ENCODE assay signal across 11 mouse cellular contexts in the genomic region with DNA sequence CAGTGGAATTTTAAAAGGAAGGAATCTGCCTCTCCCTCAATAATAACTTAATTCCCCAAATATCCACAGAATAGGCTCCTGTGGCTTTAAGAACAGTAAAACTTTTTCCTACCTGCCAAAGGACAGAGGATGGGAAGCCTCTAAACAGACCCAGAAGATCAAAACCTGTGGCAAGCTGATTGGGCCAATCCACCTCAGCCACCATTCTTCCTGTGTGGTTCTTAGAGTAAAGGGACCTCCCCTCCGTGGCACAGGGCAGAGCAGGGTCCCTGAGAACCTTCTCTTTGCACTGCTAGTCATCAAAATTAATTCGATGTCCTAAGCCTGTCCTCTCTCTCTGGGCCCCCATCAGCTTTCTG. TPM values are rescaled to one million over a fixed set of nuclear protein-coding genes. Genes with fewer than 3 reads are reported as not detected.
A peak's percentile ranks its signal among the peaks of the same experiment; 100 is the strongest.
DNase-seq lines count a peak whose midpoint lies in the region; ATAC-seq and TF ChIP-seq lines count a peak whose summit lies in the region.
"Had no signal": no experiment of that assay in that cellular context is flagged by ENCODE, and none has a peak within 500 bp of the region (broad histone marks: within the 10 kb centered on the region; RNA-seq: fewer than 3 reads in every experiment).

No protein-coding gene starts in this region.

- H3K79me2 ChIP-seq in MEL (ENCODE audit: control insufficient read depth, insufficient read depth, low read length, poor library complexity): peaks cover 33% of the 10 kb centered on the region

- no peak overlapping the region for H3K27ac ChIP-seq in intestine, embryonic 15.5 days
- H3K27ac ChIP-seq in intestine, embryonic 16.5 days (ENCODE audit: low read length): no peak overlapping the region
- H3K27ac ChIP-seq in MEL (ENCODE audit: control insufficient read depth, low read depth, low read length): no peak overlapping the region
- no peak overlapping the region for H3K27ac ChIP-seq in embryonic facial prominence, embryonic 14.5 days (replicated peaks; ENCODE audit: low read depth, low read length)
- no peak overlapping the region for H3K27ac ChIP-seq in midbrain, embryonic 15.5 days

- no peaks in the 10 kb centered on the region for H3K9me3 ChIP-seq in intestine, embryonic 15.5 days
- no peaks in the 10 kb centered on the region for H3K9me3 ChIP-seq in intestine, embryonic 16.5 days (ENCODE audit: control insufficient read depth, low read length)
- no peaks in the 10 kb centered on the region for H3K9me3 ChIP-seq in MEL (replicated peaks; ENCODE audit: insufficient read depth, low read length)
- no peaks in the 10 kb centered on the region for H3K9me3 ChIP-seq in embryonic facial prominence, embryonic 14.5 days (ENCODE audit: control insufficient read depth, low read length)
- H3K9me3 ChIP-seq in midbrain, embryonic 15.5 days: no peaks in the 10 kb centered on the region

- no peak for ATAC-seq in intestine, embryonic 15.5 days
- ATAC-seq in intestine, embryonic 16.5 days: no peak
- no peak for ATAC-seq in embryonic facial prominence, embryonic 14.5 days (ENCODE audit: low read depth)
- no peak for ATAC-seq in midbrain, embryonic 15.5 days (replicated peaks)

- 0 out of 2 replicates have a peak overlapping the region, but pooled peaks have one; percentile 1 for H3K4me2 ChIP-seq in intestine, embryonic 15.5 days (replicated peaks)
- no peak overlapping the region for H3K4me2 ChIP-seq in intestine, embryonic 16.5 days (ENCODE audit: low read depth, low read length)
- H3K4me2 ChIP-seq in embryonic facial prominence, embryonic 14.5 days (ENCODE audit: low read depth, low read length): peak overlapping the region; percentile 97; the same call in 1 of the 2 replicates
- H3K4me2 ChIP-seq in midbrain, embryonic 15.5 days: peak overlapping the region; percentile 66
- H3K4me2 ChIP-seq: liver, embryonic 11.5 days had no signal

- H3K9ac ChIP-seq in intestine, embryonic 15.5 days: no peak overlapping the region
- no peak overlapping the region for H3K9ac ChIP-seq in intestine, embryonic 16.5 days (ENCODE audit: low read depth, low read length)
- H3K9ac ChIP-seq in MEL (ENCODE audit: control insufficient read depth, low read depth, low read length, poor library complexity, severe bottlenecking): no peak overlapping the region
- H3K9ac ChIP-seq in embryonic facial prominence, embryonic 14.5 days (ENCODE audit: low read depth, low read length): no peak overlapping the region
- no peak overlapping the region for H3K9ac ChIP-seq in midbrain, embryonic 15.5 days

- H3K4me3 ChIP-seq in intestine, embryonic 15.5 days (replicated peaks): no peak overlapping the region
- no peak overlapping the region for H3K4me3 ChIP-seq in intestine, embryonic 16.5 days (ENCODE audit: low read length)
- H3K4me3 ChIP-seq in MEL (ENCODE audit: control insufficient read depth in 1 of 2, insufficient read depth in 1 of 2, low read depth in 2 of 2, low read length in 2 of 2): peak overlapping the region in 1 of 2 experiments; percentile 70; a peak in 1 of 4 replicates
- no peak overlapping the region for H3K4me3 ChIP-seq in embryonic facial prominence, embryonic 14.5 days (ENCODE audit: low read depth, low read length)
- peak overlapping the region; percentile 62 for H3K4me3 ChIP-seq in midbrain, embryonic 15.5 days
- H3K4me3 ChIP-seq: erythroblast, embryonic 14.5 days had no signal

- H3K36me3 ChIP-seq in intestine, embryonic 15.5 days: no peaks in the 10 kb centered on the region
- no peaks in the 10 kb centered on the region for H3K36me3 ChIP-seq in intestine, embryonic 16.5 days (ENCODE audit: control insufficient read depth, insufficient read depth, low read length)
- H3K36me3 ChIP-seq in MEL (ENCODE audit: control insufficient read depth in 1 of 2, insufficient read depth in 2 of 2, low read length in 2 of 2): peaks cover 0 to 48% of the 10 kb centered on the region in 2 experiments; a peak in 3 of 4 replicates
- no peaks in the 10 kb centered on the region for H3K36me3 ChIP-seq in embryonic facial prominence, embryonic 14.5 days (ENCODE audit: control insufficient read depth, insufficient read depth, low read length)
- no peaks in the 10 kb centered on the region for H3K36me3 ChIP-seq in midbrain, embryonic 15.5 days (replicated peaks)

- TF ChIP-seq EP300 in MEL (IDR thresholded peaks at IDR 0.05; ENCODE audit: low read depth in 1 of 2, low read length in 2 of 2): no peak

- no peak for TF ChIP-seq CTCF in MEL (IDR thresholded peaks at IDR 0.05 in 2 of 3, conservative IDR thresholded peaks at IDR 0.05 in 1 of 3; ENCODE audit: control insufficient read depth in 1 of 3, insufficient read depth in 1 of 3, low read depth in 2 of 3, low read length in 3 of 3, poor library complexity in 1 of 3, severe bottlenecking in 1 of 3)

- H3K4me1 ChIP-seq in intestine, embryonic 15.5 days (replicated peaks): peaks cover 9% of the 10 kb centered on the region
- H3K4me1 ChIP-seq in intestine, embryonic 16.5 days (ENCODE audit: control insufficient read depth, insufficient read depth, low read length): 0 out of 2 replicates have a peak, but pooled peaks cover 7% of the 10 kb centered on the region
- H3K4me1 ChIP-seq in MEL (ENCODE audit: control insufficient read depth in 1 of 2, insufficient read depth in 2 of 2, low read length in 2 of 2): peaks cover 22 to 47% of the 10 kb centered on the region in 2 experiments
- H3K4me1 ChIP-seq in embryonic facial prominence, embryonic 14.5 days (ENCODE audit: control insufficient read depth, insufficient read depth, low read length): peaks cover 6% of the 10 kb centered on the region; the same call in 1 of the 2 replicates
- H3K4me1 ChIP-seq in midbrain, embryonic 15.5 days: peaks cover 40% of the 10 kb centered on the region

- no peak for TF ChIP-seq POLR2A in MEL (IDR thresholded peaks at IDR 0.05; ENCODE audit: control insufficient read depth in 1 of 2, insufficient read depth in 1 of 2, low read depth in 1 of 2, low read length in 2 of 2, poor library complexity in 1 of 2)

- H3K27me3 ChIP-seq in intestine, embryonic 15.5 days (replicated peaks): peaks cover 18% of the 10 kb centered on the region
- peaks cover 17% of the 10 kb centered on the region; the same call in 1 of the 2 replicates for H3K27me3 ChIP-seq in intestine, embryonic 16.5 days (replicated peaks; ENCODE audit: control insufficient read depth, insufficient read depth, low read length)
- H3K27me3 ChIP-seq in MEL (ENCODE audit: control insufficient read depth in 1 of 2, insufficient read depth in 2 of 2, low read length in 2 of 2): no peaks in the 10 kb centered on the region
- peaks cover 11% of the 10 kb centered on the region; the same call in 1 of the 2 replicates for H3K27me3 ChIP-seq in embryonic facial prominence, embryonic 14.5 days (replicated peaks; ENCODE audit: control insufficient read depth, insufficient read depth, low read length)
- H3K27me3 ChIP-seq in midbrain, embryonic 15.5 days (replicated peaks): peaks cover 9% of the 10 kb centered on the region; the same call in 1 of the 2 replicates

- WGBS in intestine, embryonic 15.5 days: 53% methylated on average over 2 of the region's 2 CpGs
- 60% methylated on average over 2 of the region's 2 CpGs for WGBS in intestine, embryonic 16.5 days
- WGBS in embryonic facial prominence, embryonic 14.5 days: 50% methylated on average over 2 of the region's 2 CpGs
- 17% methylated on average over 2 of the region's 2 CpGs for WGBS in midbrain, embryonic 15.5 days

- DNase-seq in MEL (ENCODE audit: low read depth, low spot score) (peak; percentile 24), adipocyte (ENCODE audit: low spot score) (no peak)
- no peak for DNase-seq in embryonic facial prominence, embryonic 14.5 days (ENCODE audit: low spot score)
- DNase-seq in frontal cortex, postnatal 10 days (ENCODE audit: low spot score in 2 of 2): no peak
- DNase-seq in natural killer cell, adult 2 months (ENCODE audit: low spot score in 2 of 2): no peak
- DNase-seq: kidney, adult 9 months had no signal

- no peak for TF ChIP-seq RAD21 in MEL (IDR thresholded peaks at IDR 0.05; ENCODE audit: low read depth, low read length)

TF ChIP-seq in MEL, 35 proteins besides CTCF, POLR2A, EP300 and RAD21:
- TF ChIP-seq CHD1 (IDR thresholded peaks at IDR 0.05; ENCODE audit: low read depth, low read length) (0 out of 2 replicates have a peak, but pooled peaks have one; percentile 55), GATA1 (IDR thresholded peaks at IDR 0.05; ENCODE audit: low read depth, low read length) (no peak)

RNA-seq across cellular contexts. Expression of a gene that starts 2.6 kb away (rescaled TPM):
- polyA plus RNA-seq in intestine, embryonic 15.5 days (2015; fragmentation: Nextera tagmentation; extraction: Ambion mirVana): 7.3 and 8.1 TPM in 2 replicates
- 6.7 and 6.8 TPM in 2 replicates for polyA plus RNA-seq in intestine, embryonic 16.5 days (2015; fragmentation: Nextera tagmentation; extraction: Ambion mirVana)
- 17.6 and 18.0 TPM in 2 replicates for total RNA-seq in MEL (2012; rRNA removed)
- 10 to 100 TPM in 1 of 2 experiments, not detected in 1; 20.9 TPM for polyA plus RNA-seq in MEL (2012; ENCODE audit: insufficient read depth in 1 of 2, insufficient read length in 2 of 2, low read depth in 1 of 2, low replicate concordance in 2 of 2, missing spikeins in 1 of 2)
- 13.4 and 13.9 TPM in 2 replicates for polyA plus RNA-seq in embryonic facial prominence, embryonic 14.5 days (2014; fragmentation: Nextera tagmentation; extraction: Ambion mirVana)
- 27.9 and 28.2 TPM in 2 replicates for polyA plus RNA-seq in midbrain, embryonic 15.5 days (2015; fragmentation: Nextera tagmentation; extraction: Ambion mirVana)
